Mouse (Mus musculus) urinary bladder, postnatal 14 days (tissue): ENCODE measurements at regions not wholly inside any gene's neighbourhood (a gene's known extent, or its start where the extent isn't known, plus 50 kb on each side); places are given as distances from the start of the nearest gene placed in this dataset.

Experiments used
- DNase-seq: peaks from one replicate; pipeline ENCODE4 v3.0.0; 2021; ENCODE audit warnings: low spot score

- no peak for DNase-seq
Measured at GRCm38 (mm10) chr15:63670561-63670960, 174.4 kb downstream of the Gsdmc2 start.

- DNase-seq, result no peak
Measured at GRCm38 (mm10) chr15:63667536-63667935, 177.4 kb downstream of the Gsdmc2 start.

- DNase-seq, result no peak
Measured at GRCm38 (mm10) chr15:63665517-63665916, 179.5 kb downstream of the Gsdmc2 start.

- no peak for DNase-seq
Measured at GRCm38 (mm10) chr15:63664877-63665276, 180.1 kb downstream of the Gsdmc2 start.

GRCm38 (mm10) chr15:63662183-63662582 lies 182.8 kb downstream of the Gsdmc2 start:
- no peak for DNase-seq

GRCm38 (mm10) chr15:63658031-63658521 lies 186.9 kb downstream of the Gsdmc2 start:
- DNase-seq, result no peak

GRCm38 (mm10) chr15:63652216-63652961 lies 192.6 kb downstream of the Gsdmc2 start:
- DNase-seq, result peak; percentile 85

GRCm38 (mm10) chr15:63651120-63651519 lies 193.9 kb downstream of the Gsdmc2 start:
- DNase-seq, result no peak

- DNase-seq, result no peak
Measured at GRCm38 (mm10) chr15:63648142-63648989, 196.6 kb downstream of the Gsdmc2 start.

GRCm38 (mm10) chr15:63624814-63625213 lies 220.2 kb downstream of the Gsdmc2 start:
- DNase-seq, result no peak

- no peak for DNase-seq
Measured at GRCm38 (mm10) chr15:63624249-63624648, 220.7 kb downstream of the Gsdmc2 start.

- no peak for DNase-seq
Measured at GRCm38 (mm10) chr15:63616506-63617208, 228.3 kb downstream of the Gsdmc2 start.

- no peak for DNase-seq
Measured at GRCm38 (mm10) chr15:63614191-63614590, 230.8 kb downstream of the Gsdmc2 start.

- no peak for DNase-seq
Measured at GRCm38 (mm10) chr15:63613120-63613519, 231.9 kb downstream of the Gsdmc2 start.

GRCm38 (mm10) chr15:63611161-63611560 lies 233.8 kb downstream of the Gsdmc2 start:
- DNase-seq, result no peak

GRCm38 (mm10) chr15:63603100-63603714 lies 241.8 kb downstream of the Gsdmc2 start:
- no peak for DNase-seq

GRCm38 (mm10) chr15:63601543-63601942 lies 243.4 kb downstream of the Gsdmc2 start:
- DNase-seq, result peak; percentile 40

GRCm38 (mm10) chr15:63592758-63593463 lies 252.1 kb downstream of the Gsdmc2 start:
- DNase-seq, result no peak

GRCm38 (mm10) chr15:63559293-63559692 lies 285.7 kb downstream of the Gsdmc2 start:
- DNase-seq, result no peak

- no peak for DNase-seq
Measured at GRCm38 (mm10) chr15:63558691-63559090, 286.3 kb downstream of the Gsdmc2 start.

GRCm38 (mm10) chr15:63557816-63558215 lies 287.2 kb downstream of the Gsdmc2 start:
- DNase-seq, result no peak
